Mouse (Mus musculus): ENCODE results near the gene En2.

DNA sequence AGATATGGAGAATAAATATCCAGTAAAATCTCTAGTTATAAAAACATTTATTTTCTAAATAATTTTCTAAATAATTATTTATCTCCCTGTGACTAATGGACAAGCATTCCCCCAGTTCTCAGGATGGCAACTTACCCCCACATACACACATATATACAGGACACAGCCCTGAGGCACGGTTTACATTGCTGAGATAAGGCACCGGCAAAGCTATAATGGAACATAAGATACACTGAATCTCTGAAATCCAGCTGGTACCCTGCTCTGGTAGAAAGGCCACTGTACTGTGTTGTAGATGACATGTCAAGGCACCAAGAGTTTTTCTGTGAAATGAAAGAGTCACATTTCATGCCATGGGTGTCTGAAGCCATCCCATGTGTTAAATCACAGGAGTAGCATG lies 39.2 kb downstream of the En2 start:
- no peak for TF ChIP-seq POLR2AphosphoS2 (IDR thresholded peaks at IDR 0.05; ENCODE audit: low read depth, low read length)
- TF ChIP-seq CTCF (conservative IDR thresholded peaks at IDR 0.05 in 1 of 2, IDR thresholded peaks at IDR 0.05 in 1 of 2; ENCODE audit: low read depth in 2 of 2, low read length in 2 of 2) = no peak
- TF ChIP-seq ZC3H11A (IDR thresholded peaks at IDR 0.05; ENCODE audit: low read depth, low read length) = no peak
- no peak for TF ChIP-seq KAT2A (IDR thresholded peaks at IDR 0.05; ENCODE audit: insufficient replicate concordance, low read length)
- no peak for TF ChIP-seq ZNF384 (IDR thresholded peaks at IDR 0.05; ENCODE audit: low read depth, low read length)
- no peak for TF ChIP-seq EP300 (IDR thresholded peaks at IDR 0.05; ENCODE audit: low read length)
- TF ChIP-seq POLR2A (IDR thresholded peaks at IDR 0.05; ENCODE audit: low read depth, low read length) = no peak
- TF ChIP-seq NELFE (IDR thresholded peaks at IDR 0.05; ENCODE audit: low read depth, low read length) = no peak
- TF ChIP-seq SIN3A (IDR thresholded peaks at IDR 0.05; ENCODE audit: low read length) = no peak
- TF ChIP-seq TCF12 (IDR thresholded peaks at IDR 0.05; ENCODE audit: low read depth, low read length) = no peak
- no peak for TF ChIP-seq MAX (IDR thresholded peaks at IDR 0.05; ENCODE audit: low read length)
- TF ChIP-seq RAD21 (IDR thresholded peaks at IDR 0.05; ENCODE audit: low read depth, low read length) = no peak
- no peak for TF ChIP-seq HCFC1 (IDR thresholded peaks at IDR 0.05; ENCODE audit: low read depth, low read length)
- TF ChIP-seq MXI1 (IDR thresholded peaks at IDR 0.05; ENCODE audit: low read depth, low read length) = no peak

All from CH12.LX (cell line).